Mouse (Mus musculus): ENCODE data around the gene Flot1.

Gene Flot1

DNA sequence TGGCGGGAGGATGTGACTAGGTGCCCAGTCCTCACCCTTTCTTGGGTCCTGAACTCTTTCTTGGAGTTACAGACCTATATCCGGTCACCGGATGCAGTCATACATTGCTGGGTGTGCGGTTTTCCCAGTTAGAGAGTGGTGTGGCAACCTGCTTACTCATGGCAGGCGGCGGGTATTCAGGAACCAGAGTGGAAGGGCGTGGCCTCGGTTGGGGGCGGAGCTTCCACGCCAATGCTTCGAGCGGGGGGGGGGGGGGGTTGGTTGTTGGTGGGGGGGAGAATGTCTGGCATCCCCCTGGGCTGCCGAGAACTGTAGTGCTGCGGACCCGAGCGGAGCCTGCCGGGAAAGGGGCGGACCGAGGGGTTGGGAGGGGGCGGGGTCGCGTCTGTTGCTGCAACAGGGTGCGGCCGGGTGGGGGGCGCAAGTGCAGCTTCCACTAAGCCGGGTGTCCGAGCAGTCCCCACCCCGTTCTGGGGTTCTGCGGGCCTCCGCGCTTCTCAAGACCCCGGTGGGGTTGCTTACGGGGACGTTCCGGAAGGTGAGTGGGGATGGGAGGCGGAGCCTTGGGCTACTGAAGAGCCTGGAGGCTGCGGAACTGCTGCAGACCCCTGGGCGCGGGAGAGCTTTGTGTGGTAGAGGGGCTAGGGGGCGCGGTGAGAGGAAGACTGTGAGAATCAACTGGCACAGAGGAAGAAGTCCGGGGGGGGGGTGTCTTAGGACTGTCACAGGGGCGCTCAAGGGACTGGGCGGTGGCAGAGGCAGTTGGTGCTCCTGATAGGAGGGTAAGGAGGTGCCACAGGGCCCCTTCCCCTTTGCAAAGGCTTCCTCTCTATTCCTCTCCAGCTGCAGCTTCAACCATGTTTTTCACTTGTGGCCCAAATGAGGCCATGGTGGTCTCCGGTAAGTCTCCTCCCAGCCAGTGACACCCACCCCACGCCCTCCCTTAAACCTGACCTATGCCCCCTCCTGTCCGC, at the start of gene Flot1:
Flot1 (plus strand) TSS at position 267 of the 974 bp plus-strand sequence.
- peak; percentile 87 to 90 for DNase-seq (ENCODE audit: low spot score in 2 of 2)

- peak; percentile 77 to 83 for DNase-seq (ENCODE audit: low spot score in 2 of 2)
Observed at GRCm38 (mm10) chr17:35776811-35777609, 46.0 kb upstream of the Flot1 start.

- no peak for DNase-seq (ENCODE audit: low spot score in 2 of 2)
Observed at GRCm38 (mm10) chr17:35778965-35779364, 44.1 kb upstream of the Flot1 start.

DNA sequence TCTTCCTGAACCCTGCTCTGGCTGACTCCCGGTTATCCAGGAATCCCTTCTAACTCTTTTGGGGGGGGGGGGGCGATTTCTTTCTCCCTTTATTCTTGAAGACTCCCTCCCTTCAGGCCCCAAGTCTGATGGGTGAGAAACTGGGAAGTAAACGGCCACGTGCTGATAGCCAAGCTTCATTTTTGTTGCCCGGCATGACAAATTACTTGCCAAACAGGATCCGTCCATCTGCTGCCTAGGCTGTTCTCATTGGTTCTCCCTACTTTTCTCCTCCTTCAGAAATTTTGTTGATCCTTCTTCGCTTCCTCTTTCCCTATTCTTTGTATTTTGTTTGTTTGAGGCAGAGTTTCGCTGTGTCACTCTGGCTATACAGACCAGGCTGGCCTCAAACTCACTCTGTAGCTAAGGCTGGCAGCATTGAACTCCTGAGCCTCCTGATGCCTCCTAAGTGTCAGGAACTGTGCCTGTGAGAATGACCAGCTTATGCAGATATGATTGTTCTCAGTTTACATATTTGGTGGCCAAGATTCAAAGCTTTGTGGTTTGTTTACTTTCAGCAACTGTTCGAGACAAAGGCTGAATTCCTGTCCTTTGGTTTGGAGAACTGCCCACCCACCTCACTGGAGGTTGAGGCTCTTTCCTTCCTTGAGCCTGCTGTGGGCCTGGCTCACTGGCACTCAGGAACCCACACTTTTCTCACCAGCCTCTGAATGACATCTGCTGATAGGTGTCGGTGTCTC, 43.4 kb upstream of the Flot1 start:
- DNase-seq (ENCODE audit: low spot score in 2 of 2), result no peak

- no peak for DNase-seq (ENCODE audit: low spot score in 2 of 2)
Observed at GRCm38 (mm10) chr17:35780362-35780761, 42.7 kb upstream of the Flot1 start.

- no peak for DNase-seq (ENCODE audit: low spot score in 2 of 2)
Observed at GRCm38 (mm10) chr17:35782398-35782797, 40.6 kb upstream of the Flot1 start.

GRCm38 (mm10) chr17:35782924-35783323, 40.1 kb upstream of the Flot1 start:
- DNase-seq (ENCODE audit: low spot score in 2 of 2), result no peak

DNA sequence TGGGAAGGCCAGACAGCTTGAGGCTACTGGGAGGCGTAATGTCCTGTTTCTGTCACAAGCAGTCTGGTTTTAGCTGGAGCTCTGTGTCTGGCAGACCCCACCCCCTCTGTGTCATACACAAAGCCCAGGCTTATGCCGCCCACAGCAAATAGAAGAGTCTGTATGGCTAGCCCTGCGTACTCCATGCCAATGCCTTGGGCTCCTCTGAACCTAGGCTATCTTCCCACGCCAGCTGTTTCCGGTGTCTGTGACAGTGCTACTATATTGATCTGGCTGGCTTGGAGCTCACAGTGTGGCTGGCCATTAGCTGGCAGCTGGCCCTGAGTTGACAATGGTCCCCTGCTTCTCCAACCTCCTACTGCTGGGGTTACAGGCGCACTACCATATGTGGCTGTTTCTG, 39.1 kb upstream of the Flot1 start:
- DNase-seq (ENCODE audit: low spot score in 2 of 2), result peak; percentile 59 to 75

GRCm38 (mm10) chr17:35785140-35785539, 37.9 kb upstream of the Flot1 start:
- DNase-seq (ENCODE audit: low spot score in 2 of 2), result no peak

DNA sequence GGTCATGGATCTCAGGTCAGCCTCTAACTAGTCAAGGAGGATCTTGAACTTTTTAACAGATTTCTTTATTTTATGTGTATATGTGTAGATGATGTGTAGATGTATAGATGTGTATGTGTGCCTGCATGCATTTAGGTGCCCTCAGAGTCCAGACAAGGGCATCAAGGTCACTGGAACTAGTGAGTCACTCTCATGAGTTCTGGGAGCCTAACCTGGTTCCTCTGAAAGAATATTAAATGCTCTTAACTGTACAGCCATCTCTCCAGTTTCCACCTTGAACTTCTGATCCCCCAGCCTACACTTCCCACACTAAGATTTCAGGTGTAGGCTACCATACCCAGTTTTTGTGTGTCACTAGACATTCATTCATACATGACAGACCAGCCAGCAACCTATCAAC, 35.5 kb upstream of the Flot1 start:
- no peak for DNase-seq (ENCODE audit: low spot score in 2 of 2)

- no peak for DNase-seq (ENCODE audit: low spot score in 2 of 2)
Observed at GRCm38 (mm10) chr17:35788025-35788424, 35.0 kb upstream of the Flot1 start.

DNA sequence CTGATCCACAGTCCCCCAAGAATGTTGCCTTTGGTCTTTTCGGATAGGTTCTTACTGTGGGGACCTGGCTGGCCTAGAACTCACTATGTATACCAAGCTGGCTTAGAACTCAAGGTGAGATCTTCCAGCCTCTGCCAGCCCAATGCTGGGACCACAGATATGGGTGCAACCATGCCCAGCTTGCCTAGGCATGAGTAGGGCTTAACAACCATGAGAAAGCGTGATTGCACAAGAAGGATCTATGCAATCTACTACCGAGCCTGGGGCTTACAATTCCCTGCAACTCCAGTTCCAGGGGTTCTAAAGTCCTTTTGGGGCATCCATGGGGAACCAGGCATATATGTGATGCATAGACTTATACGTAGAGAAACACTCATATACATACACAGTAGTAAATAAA, 32.1 kb upstream of the Flot1 start:
- no peak for DNase-seq (ENCODE audit: low spot score in 2 of 2)

DNA sequence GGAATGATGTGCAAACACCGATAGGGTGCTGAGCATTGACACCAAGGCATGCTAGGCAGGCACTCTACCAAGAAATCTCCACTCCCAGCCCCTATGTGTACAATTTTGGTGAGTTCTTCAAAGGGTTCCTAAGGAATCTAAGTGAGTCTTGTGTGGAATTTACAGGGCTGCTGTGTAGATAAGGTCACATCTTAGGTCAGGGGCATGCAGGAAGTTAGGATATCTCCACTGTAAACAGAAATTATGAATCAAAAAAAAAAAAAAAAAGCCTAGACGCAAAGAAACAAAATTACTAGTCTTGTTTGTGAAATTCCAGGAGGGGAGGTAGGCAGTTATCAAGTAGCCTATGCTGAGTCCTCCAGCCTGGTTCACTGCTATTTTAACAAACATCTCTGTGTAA, 30.2 kb upstream of the Flot1 start:
- no peak for DNase-seq (ENCODE audit: low spot score in 2 of 2)

- DNase-seq (ENCODE audit: low spot score in 2 of 2), result no peak
Observed at GRCm38 (mm10) chr17:35795099-35795498, 27.9 kb upstream of the Flot1 start.

DNA sequence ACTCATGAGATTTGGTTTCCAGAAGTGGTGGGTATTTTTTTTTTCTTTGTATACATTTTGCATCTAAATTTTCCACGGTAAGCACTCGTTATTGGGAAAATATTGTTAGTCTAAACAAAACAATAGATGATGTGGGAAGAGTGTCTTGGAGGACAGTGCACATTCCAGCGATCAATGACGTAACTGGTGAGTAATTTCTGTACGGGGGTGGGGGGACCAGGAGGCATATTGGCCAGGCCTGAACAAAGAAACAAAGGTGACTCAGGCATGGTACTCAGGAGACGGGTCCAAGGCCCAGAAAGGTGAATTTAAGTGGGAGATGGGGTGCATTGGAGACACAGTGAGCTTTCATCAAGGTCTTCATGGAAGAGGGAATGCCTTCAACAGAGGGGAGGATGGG, 27.4 kb upstream of the Flot1 start:
- DNase-seq (ENCODE audit: low spot score in 2 of 2), result no peak

DNA sequence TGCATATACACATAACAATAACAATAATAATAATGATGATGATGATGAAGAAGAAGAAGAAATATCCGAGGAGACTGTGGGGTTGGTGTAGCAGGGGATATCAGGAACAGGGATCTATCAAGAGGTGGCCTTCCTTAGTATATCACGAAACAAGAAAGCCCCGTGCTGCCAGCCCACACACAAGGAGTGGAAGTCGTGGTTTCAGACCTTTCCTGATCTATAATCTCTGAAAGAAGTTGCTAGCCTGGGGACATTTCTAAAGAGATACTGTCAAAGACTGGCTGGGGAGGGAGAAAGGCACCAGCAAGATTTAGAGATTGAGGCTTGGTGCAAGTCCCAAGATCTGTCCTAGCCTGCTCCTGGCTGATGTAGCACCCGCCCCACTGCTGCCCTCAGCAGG, 26.2 kb upstream of the Flot1 start:
- DNase-seq (ENCODE audit: low spot score in 2 of 2), result no peak

DNA sequence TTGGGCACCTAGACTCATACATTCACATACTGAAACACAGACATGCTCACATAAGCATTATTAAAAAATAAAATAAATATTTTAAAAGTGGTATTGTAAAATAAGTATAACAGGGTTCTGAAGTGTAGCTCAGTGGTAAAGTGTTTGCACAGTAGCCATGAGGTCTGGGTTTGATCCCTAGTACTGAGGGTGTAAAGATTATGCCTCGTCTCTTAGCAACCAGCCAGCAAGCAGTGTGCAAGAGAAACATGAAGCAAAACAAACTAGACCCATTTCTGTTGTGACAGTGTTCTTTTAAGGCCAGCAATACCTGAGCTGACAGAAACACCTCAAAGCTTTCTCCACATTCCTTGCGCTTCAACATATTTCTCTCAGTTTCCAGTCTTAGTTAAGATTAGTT, 22.1 kb upstream of the Flot1 start:
- DNase-seq (ENCODE audit: low spot score in 2 of 2), result no peak

DNA sequence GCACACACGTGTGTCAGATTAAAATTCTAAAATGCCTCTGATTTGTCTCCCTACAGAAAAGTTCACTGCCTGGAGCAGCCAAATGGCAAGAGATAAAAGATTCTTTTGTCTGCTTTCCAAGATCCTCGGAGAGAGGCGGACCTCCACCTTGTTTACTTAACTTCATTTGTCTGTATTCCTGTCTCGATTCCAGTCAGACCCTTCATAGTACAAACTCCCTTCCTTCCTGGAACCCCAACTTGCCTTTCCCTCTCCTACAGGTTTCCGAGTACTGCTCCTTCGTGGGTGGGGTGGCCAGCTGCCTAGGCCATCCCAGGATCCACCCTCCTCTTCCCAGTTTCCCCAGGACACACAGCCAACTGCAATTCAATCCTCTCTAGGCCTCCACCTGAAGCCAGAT, 20.0 kb upstream of the Flot1 start:
- DNase-seq (ENCODE audit: low spot score in 2 of 2), result no peak

- no peak for DNase-seq (ENCODE audit: low spot score in 2 of 2)
Observed at GRCm38 (mm10) chr17:35803858-35804399, 19.1 kb upstream of the Flot1 start.

DNA sequence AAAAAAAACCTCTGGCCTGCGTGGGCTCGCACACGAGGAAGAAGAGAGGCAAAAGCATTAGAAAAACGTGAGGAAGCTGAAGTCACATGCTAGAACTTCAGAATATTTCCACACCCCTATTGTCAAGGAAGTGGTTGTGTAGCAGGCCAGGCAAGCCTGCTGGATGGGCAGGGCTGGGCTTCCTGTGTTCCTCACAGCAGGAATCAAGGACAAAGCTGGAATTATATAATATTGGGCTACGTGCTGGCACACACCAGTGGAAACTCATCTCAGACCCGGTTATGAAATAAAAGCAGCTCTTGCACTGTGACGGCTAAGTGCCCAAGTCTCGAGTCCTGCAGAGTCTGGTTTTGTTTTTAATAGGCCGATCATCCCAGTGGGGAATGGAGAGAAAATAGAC, 15.0 kb upstream of the Flot1 start:
- no peak for DNase-seq (ENCODE audit: low spot score in 2 of 2)

DNA sequence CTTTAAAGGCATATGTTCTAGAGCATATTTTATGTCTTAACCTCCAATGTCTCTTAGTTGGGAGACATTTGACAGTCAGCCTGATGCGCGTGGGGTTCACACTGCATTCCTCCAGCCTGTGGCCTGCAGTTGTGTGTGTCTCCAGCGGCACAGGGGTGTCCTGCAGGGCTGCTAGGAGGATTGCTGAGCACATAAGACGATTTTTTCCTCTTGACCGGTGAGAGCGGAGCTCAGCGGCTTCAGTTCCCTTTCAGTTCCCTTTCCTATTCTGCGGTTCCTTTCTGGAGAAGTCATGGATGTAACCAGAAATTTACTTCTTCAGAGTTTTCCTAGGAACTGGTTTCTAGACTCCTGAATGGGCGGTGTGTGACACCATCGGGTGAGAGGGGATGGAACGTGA, 13.6 kb upstream of the Flot1 start:
- no peak for DNase-seq (ENCODE audit: low spot score in 2 of 2)
